Mouse (Mus musculus) 3T3-L1 (cell line): ENCODE results near the gene Cd209f.
"Not testable (repeated sequence)": the region's sequence is repeated elsewhere in the genome, so short reads cannot be mapped to it uniquely, and the experiment has no call there.

Source experiments
- DNase-seq: peaks from one replicate; pipeline ENCODE4 v3.0.0-alpha.2; 2015; ENCODE audit warnings: low read depth, low spot score

The Cd209f gene

GRCm38 (mm10) chr8:4105735-4106134 is at the start of gene Cd209f:
Gene Cd209f, minus strand, starts transcription at chr8:4105835.
- not testable (repeated sequence) for DNase-seq

GRCm38 (mm10) chr8:4154878-4155277 is 49.2 kb upstream of the Cd209f start:
- no peak for DNase-seq

- no peak for DNase-seq
These were observed 41.6 kb upstream of the Cd209f start for GRCm38 (mm10) chr8:4147272-4147671.

GRCm38 (mm10) chr8:4141721-4142120 is 36.1 kb upstream of the Cd209f start:
- DNase-seq = peak; percentile 70

- DNase-seq = peak; percentile 92
These were observed 34.3 kb upstream of the Cd209f start for GRCm38 (mm10) chr8:4139660-4140646.

- no peak for DNase-seq
These were observed 28.2 kb upstream of the Cd209f start, which contains the start of gene Cd209g for GRCm38 (mm10) chr8:4133798-4134197. Gene Cd209g, plus strand, starts transcription at chr8:4134098.

- not testable (repeated sequence) for DNase-seq
These were observed 17.1 kb downstream of the Cd209f start for GRCm38 (mm10) chr8:4088514-4088913.

- not testable (repeated sequence) for DNase-seq
These were observed 18.4 kb downstream of the Cd209f start for GRCm38 (mm10) chr8:4087180-4087722.
